Comparison of ENCODE assay signal across 12 mouse cellular contexts in genomic region chr5:30974870-30975656, GRCm38 (mm10). TPM values are rescaled to one million over a fixed set of nuclear protein-coding genes. Genes with fewer than 3 reads are reported as not detected.
DNase-seq lines count a peak whose midpoint lies in the region; ATAC-seq lines count a peak whose summit lies in the region.
"Had no signal": no experiment of that assay in that cellular context is flagged by ENCODE, and none has a peak within 500 bp of the region (broad histone marks: within the 10 kb centered on the region; RNA-seq: fewer than 3 reads in every experiment).

No protein-coding gene starts in this region.

- no peak for DNase-seq in lung, postnatal 10 days
- peak; percentile 74 for DNase-seq in gastrocnemius, postnatal 14 days
- peak; percentile 80 for DNase-seq in kidney, postnatal 10 days
- DNase-seq in thymus, postnatal 10 days (ENCODE audit: low spot score in 2 of 2), result no peak
- no peak for DNase-seq in layer of hippocampus, adult 9-11 months
- no peak for DNase-seq in left cerebral cortex, postnatal 36 days (ENCODE audit: low spot score in 2 of 2)
- DNase-seq: liver, embryonic 13.5 days had no signal

- H3K9me3 ChIP-seq in lung, embryonic 16.5 days (ENCODE audit: control insufficient read depth, low read length), result no peaks in the 10 kb centered on the region
- H3K9me3 ChIP-seq in stomach, embryonic 16.5 days (replicated peaks; ENCODE audit: control insufficient read depth, low read length), result no peaks in the 10 kb centered on the region
- H3K9me3 ChIP-seq: liver, embryonic 13.5 days had no signal

- no peak overlapping the region for H3K4me2 ChIP-seq in lung, embryonic 16.5 days (ENCODE audit: low read depth, low read length)
- no peak overlapping the region for H3K4me2 ChIP-seq in stomach, embryonic 16.5 days (ENCODE audit: low read depth, low read length)
- H3K4me2 ChIP-seq: liver, embryonic 13.5 days had no signal

- no peak overlapping the region for H3K9ac ChIP-seq in lung, embryonic 16.5 days (ENCODE audit: low read length)
- H3K9ac ChIP-seq in stomach, embryonic 16.5 days (ENCODE audit: low read length), result 0 out of 2 replicates have a peak overlapping the region, but pooled peaks have one; percentile 5
- H3K9ac ChIP-seq: liver, embryonic 13.5 days had no signal

- WGBS in lung, embryonic 16.5 days, result 50% methylated on average over 9 of the region's 9 CpGs
- 51% methylated on average over 9 of the region's 9 CpGs for WGBS in stomach, embryonic 16.5 days

- intact Hi-C loops in gastrocnemius, postnatal 14 days (cut with DNase I; ENCODE audit: low total_unique reads), result no loop called here
- intact Hi-C loops in left cerebral cortex, postnatal 36 days (cut with DNase I), result no loop called here

- H3K27me3 ChIP-seq in lung, embryonic 16.5 days (ENCODE audit: control insufficient read depth, insufficient read depth, low read depth, low read length), result no peaks in the 10 kb centered on the region
- no peaks in the 10 kb centered on the region for H3K27me3 ChIP-seq in stomach, embryonic 16.5 days (ENCODE audit: control insufficient read depth, insufficient read depth, low read length)
- H3K27me3 ChIP-seq: liver, embryonic 13.5 days had no signal

- H3K4me1 ChIP-seq in lung, embryonic 16.5 days (replicated peaks; ENCODE audit: control insufficient read depth, insufficient read depth, low read length), result no peaks in the 10 kb centered on the region; the same call in 1 of the 2 replicates
- peaks cover 7% of the 10 kb centered on the region; the same call in 1 of the 2 replicates for H3K4me1 ChIP-seq in stomach, embryonic 16.5 days (ENCODE audit: control insufficient read depth, insufficient read depth, low read length)

- no peak overlapping the region for H3K4me3 ChIP-seq in lung, embryonic 16.5 days (ENCODE audit: low read length)
- no peak overlapping the region for H3K4me3 ChIP-seq in stomach, embryonic 16.5 days (replicated peaks; ENCODE audit: low read length)
- H3K4me3 ChIP-seq: erythroblast, embryonic 14.5 days; liver, embryonic 13.5 days had no signal

- no peaks in the 10 kb centered on the region for H3K36me3 ChIP-seq in lung, embryonic 16.5 days (ENCODE audit: control insufficient read depth, insufficient read depth, low read length)
- no peaks in the 10 kb centered on the region for H3K36me3 ChIP-seq in stomach, embryonic 16.5 days (ENCODE audit: control insufficient read depth, insufficient read depth, low read length)
- H3K36me3 ChIP-seq: liver, embryonic 13.5 days had no signal

- H3K27ac ChIP-seq in lung, embryonic 16.5 days (ENCODE audit: low read length), result no peak overlapping the region
- H3K27ac ChIP-seq in stomach, embryonic 16.5 days (ENCODE audit: low read length), result peak overlapping the region; percentile 24; the same call in 1 of the 2 replicates
- H3K27ac ChIP-seq: liver, embryonic 13.5 days had no signal

- peak; percentile 72; the same call in 1 of the 2 replicates for ATAC-seq in lung, embryonic 16.5 days (ENCODE audit: low read depth)
- peak; percentile 84 for ATAC-seq in stomach, embryonic 16.5 days (ENCODE audit: insufficient read depth, low FRiP score)

RNA-seq across cellular contexts. Expression of gene Tcf23, which starts 6.6 kb away (rescaled TPM):
- 0.21 and 0.40 TPM in 2 replicates for polyA plus RNA-seq in lung, embryonic 16.5 days (2015; fragmentation: Nextera tagmentation; extraction: Ambion mirVana)
- under 1 TPM; 0.35 to 0.66 TPM for total RNA-seq in gastrocnemius, postnatal 14 days (2021)
- polyA plus RNA-seq in stomach, embryonic 16.5 days (2015; fragmentation: Nextera tagmentation; extraction: Ambion mirVana), result 0.99 and 1.1 TPM in 2 replicates
- total RNA-seq in left cerebral cortex, postnatal 36 days (2021), result under 1 TPM; 0.15 to 0.27 TPM
- polyA plus RNA-seq: erythroblast, embryonic 14.5 days; hindbrain, embryonic 11.5 days had no signal

RNA-seq across cellular contexts. Expression of gene Preb, which starts 14.9 kb away (rescaled TPM):
- 125 and 129 TPM in 2 replicates for polyA plus RNA-seq in lung, embryonic 16.5 days (2015; fragmentation: Nextera tagmentation; extraction: Ambion mirVana)
- 10 to 100 TPM; 77.5 to 90.5 TPM for total RNA-seq in gastrocnemius, postnatal 14 days (2021)
- polyA plus RNA-seq in stomach, embryonic 16.5 days (2015; fragmentation: Nextera tagmentation; extraction: Ambion mirVana), result 131 and 154 TPM in 2 replicates
- 100 to 1,000 TPM; 121 to 128 TPM for total RNA-seq in left cerebral cortex, postnatal 36 days (2021)

RNA-seq across cellular contexts. Expression of gene Cgref1, which starts 29.7 kb away (rescaled TPM):
- 2.1 and 3.3 TPM in 2 replicates for polyA plus RNA-seq in lung, embryonic 16.5 days (2015; fragmentation: Nextera tagmentation; extraction: Ambion mirVana)
- total RNA-seq in gastrocnemius, postnatal 14 days (2021), result 1 to 10 TPM; 4.5 to 7.7 TPM
- 12.3 and 14.3 TPM in 2 replicates for polyA plus RNA-seq in stomach, embryonic 16.5 days (2015; fragmentation: Nextera tagmentation; extraction: Ambion mirVana)
- 10 to 100 TPM; 26.1 to 26.4 TPM for total RNA-seq in left cerebral cortex, postnatal 36 days (2021)
- total RNA-seq: MEL had no signal
- polyA plus RNA-seq: erythroblast, embryonic 14.5 days had no signal

RNA-seq across cellular contexts. Expression of gene Khk, which starts 53.8 kb away (rescaled TPM):
- polyA plus RNA-seq in lung, embryonic 16.5 days (2015; fragmentation: Nextera tagmentation; extraction: Ambion mirVana), result 13.2 and 15.0 TPM in 2 replicates
- 10 to 100 TPM; 31.4 to 32.7 TPM for total RNA-seq in gastrocnemius, postnatal 14 days (2021)
- polyA plus RNA-seq in stomach, embryonic 16.5 days (2015; fragmentation: Nextera tagmentation; extraction: Ambion mirVana), result 28.8 and 31.8 TPM in 2 replicates
- total RNA-seq in left cerebral cortex, postnatal 36 days (2021), result 10 to 100 TPM; 14.4 TPM

Comparison
In these comparisons a context has a peak if more than half of its experiments do, and no peak if none do; other contexts are left out.
1. DNase-seq: peak in gastrocnemius, postnatal 14 days (single experiment) and kidney, postnatal 10 days (single experiment); none in lung, postnatal 10 days (single experiment), thymus, postnatal 10 days (0 of 2), layer of hippocampus, adult 9-11 months (single experiment) and left cerebral cortex, postnatal 36 days (0 of 2).